Mouse (Mus musculus): ENCODE data around the gene Miga2. TPM values are rescaled to one million over a fixed set of nuclear protein-coding genes. Genes with fewer than 3 reads are reported as not detected.

Gene Miga2
- total and polyA plus RNA-seq, 2 experiments from 2014 or later, result 35.3 to 79.9 TPM

GRCm38 (mm10) chr2:30402351-30402826 lies 38.4 kb downstream of the Miga2 start:
- ATAC-seq (no peak), DNase-seq (ENCODE audit: low spot score) (peak; percentile 20)
- WGBS, result 66% methylated on average over 9 of the region's 9 CpGs
- Histone ChIP-seq H3K4me1 (ENCODE audit: insufficient read depth, low read length) (no peaks in the 10 kb centered on the region; the same call in 1 of the 2 replicates), H3K36me3 (ENCODE audit: insufficient read depth, low read length) (peaks cover 41% of the 10 kb centered on the region; the same call in 1 of the 2 replicates), H3K27ac (no peak overlapping the region), H3K9me3 (ENCODE audit: low read length) (no peaks in the 10 kb centered on the region), H3K27me3 (ENCODE audit: insufficient read depth, low read length) (no peaks in the 10 kb centered on the region), H3K9ac (replicated peaks; ENCODE audit: low read length) (no peak overlapping the region), H3K4me3 (ENCODE audit: low read length) (no peak overlapping the region), H3K4me2 (ENCODE audit: low read depth, low read length) (no peak overlapping the region)
- TF ChIP-seq CTCF (IDR thresholded peaks at IDR 0.05; ENCODE audit: low read depth), result no peak

GRCm38 (mm10) chr2:30402843-30403242 lies 38.8 kb downstream of the Miga2 start:
- no peak overlapping the region for H3K27ac ChIP-seq
- no peak overlapping the region for H3K4me2 ChIP-seq (ENCODE audit: low read depth, low read length)
- no peaks in the 10 kb centered on the region for H3K9me3 ChIP-seq (ENCODE audit: low read length)
- no peak overlapping the region for H3K4me3 ChIP-seq (ENCODE audit: low read length)
- H3K9ac ChIP-seq (replicated peaks; ENCODE audit: low read length), result no peak overlapping the region
- H3K36me3 ChIP-seq (ENCODE audit: insufficient read depth, low read length), result peaks cover 41% of the 10 kb centered on the region
- DNase-seq (ENCODE audit: low spot score) (no peak), ATAC-seq (no peak)
- TF ChIP-seq CTCF (IDR thresholded peaks at IDR 0.05; ENCODE audit: low read depth), result no peak
- H3K4me1 ChIP-seq (ENCODE audit: insufficient read depth, low read length), result no peaks in the 10 kb centered on the region; the same call in 1 of the 2 replicates
- 60% methylated on average over 2 of the region's 2 CpGs for WGBS
- H3K27me3 ChIP-seq (ENCODE audit: insufficient read depth, low read length), result no peaks in the 10 kb centered on the region

- 80% methylated on average over 1 of the region's 1 CpGs for WGBS
- Histone ChIP-seq H3K4me3 (ENCODE audit: low read length) (no peak overlapping the region), H3K27me3 (ENCODE audit: insufficient read depth, low read length) (no peaks in the 10 kb centered on the region), H3K4me2 (ENCODE audit: low read depth, low read length) (no peak overlapping the region), H3K27ac (no peak overlapping the region), H3K4me1 (ENCODE audit: insufficient read depth, low read length) (no peaks in the 10 kb centered on the region; the same call in 1 of the 2 replicates), H3K9ac (replicated peaks; ENCODE audit: low read length) (no peak overlapping the region), H3K9me3 (ENCODE audit: low read length) (no peaks in the 10 kb centered on the region), H3K36me3 (ENCODE audit: insufficient read depth, low read length) (peaks cover 46% of the 10 kb centered on the region)
- TF ChIP-seq CTCF (IDR thresholded peaks at IDR 0.05; ENCODE audit: low read depth), result no peak
- DNase-seq (ENCODE audit: low spot score) (no peak), ATAC-seq (no peak)
These were observed 39.8 kb downstream of the Miga2 start for GRCm38 (mm10) chr2:30403870-30404269.

- TF ChIP-seq CTCF (IDR thresholded peaks at IDR 0.05; ENCODE audit: low read depth), result no peak
- Histone ChIP-seq H3K36me3 (ENCODE audit: insufficient read depth, low read length) (peaks cover 54% of the 10 kb centered on the region), H3K27ac (no peak overlapping the region), H3K4me2 (ENCODE audit: low read depth, low read length) (no peak overlapping the region), H3K4me1 (ENCODE audit: insufficient read depth, low read length) (no peaks in the 10 kb centered on the region; the same call in 1 of the 2 replicates), H3K9me3 (ENCODE audit: low read length) (no peaks in the 10 kb centered on the region), H3K4me3 (ENCODE audit: low read length) (no peak overlapping the region), H3K9ac (replicated peaks; ENCODE audit: low read length) (no peak overlapping the region), H3K27me3 (ENCODE audit: insufficient read depth, low read length) (no peaks in the 10 kb centered on the region)
- 82% methylated on average over 2 of the region's 2 CpGs for WGBS
- no peak for DNase-seq (ENCODE audit: low spot score)
- no peak for ATAC-seq
These were observed 43.2 kb downstream of the Miga2 start for GRCm38 (mm10) chr2:30407221-30407620.

- Histone ChIP-seq H3K36me3 (ENCODE audit: insufficient read depth, low read length) (peaks cover 49% of the 10 kb centered on the region), H3K27ac (no peak overlapping the region), H3K27me3 (ENCODE audit: insufficient read depth, low read length) (no peaks in the 10 kb centered on the region), H3K9ac (replicated peaks; ENCODE audit: low read length) (no peak overlapping the region), H3K9me3 (ENCODE audit: low read length) (no peaks in the 10 kb centered on the region), H3K4me1 (ENCODE audit: insufficient read depth, low read length) (no peaks in the 10 kb centered on the region; the same call in 1 of the 2 replicates), H3K4me2 (ENCODE audit: low read depth, low read length) (no peak overlapping the region), H3K4me3 (ENCODE audit: low read length) (no peak overlapping the region)
- ATAC-seq, result no peak
- TF ChIP-seq CTCF (IDR thresholded peaks at IDR 0.05; ENCODE audit: low read depth), result no peak
- DNase-seq (ENCODE audit: low spot score), result no peak
- 90% methylated on average over 10 of the region's 10 CpGs for WGBS
These were observed 43.7 kb downstream of the Miga2 start for GRCm38 (mm10) chr2:30407778-30408177.

DNA sequence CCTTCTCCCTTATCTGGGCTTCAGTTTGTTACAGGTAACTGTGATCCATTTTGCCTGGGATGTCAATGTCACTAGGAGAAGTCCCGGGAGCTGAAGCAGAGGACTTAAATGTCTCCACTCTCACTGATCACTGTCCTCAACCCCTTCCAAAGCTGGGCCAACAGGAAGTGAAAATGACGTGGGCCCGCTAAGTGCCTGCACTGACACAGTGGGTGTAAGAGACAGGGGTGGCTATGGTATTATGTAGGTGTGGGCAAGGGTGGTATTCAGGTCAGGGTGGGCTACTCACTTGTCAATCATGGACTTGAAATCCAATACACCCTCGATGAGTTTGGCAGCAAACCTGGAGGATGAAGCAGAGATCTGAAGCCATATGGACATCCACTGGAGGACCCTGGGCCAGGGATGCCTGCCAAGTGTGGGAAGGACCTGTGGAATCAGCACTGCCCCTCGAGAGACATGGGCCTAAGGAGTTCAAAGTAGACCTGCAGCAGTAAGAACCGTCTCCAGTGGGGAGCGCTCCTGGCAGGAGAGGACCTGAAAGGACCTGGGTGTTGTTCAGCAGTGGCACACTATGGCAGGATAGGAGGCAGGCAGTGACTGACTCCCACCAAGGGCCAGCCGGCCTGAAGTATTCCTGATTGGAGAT lies 44.5 kb downstream of the Miga2 start:
- H3K4me1 ChIP-seq (ENCODE audit: insufficient read depth, low read length), result no peaks in the 10 kb centered on the region; the same call in 1 of the 2 replicates
- DNase-seq (ENCODE audit: low spot score), result no peak
- no peak for ATAC-seq
- H3K36me3 ChIP-seq (ENCODE audit: insufficient read depth, low read length), result peaks cover 46% of the 10 kb centered on the region
- no peak for TF ChIP-seq CTCF (IDR thresholded peaks at IDR 0.05; ENCODE audit: low read depth)
- no peaks in the 10 kb centered on the region for H3K27me3 ChIP-seq (ENCODE audit: insufficient read depth, low read length)
- H3K9ac ChIP-seq (replicated peaks; ENCODE audit: low read length), result no peak overlapping the region
- no peak overlapping the region for H3K4me3 ChIP-seq (ENCODE audit: low read length)
- 85% methylated on average over 8 of the region's 8 CpGs for WGBS
- H3K4me2 ChIP-seq (ENCODE audit: low read depth, low read length), result no peak overlapping the region
- H3K27ac ChIP-seq, result no peak overlapping the region
- no peaks in the 10 kb centered on the region for H3K9me3 ChIP-seq (ENCODE audit: low read length)

Data from hindbrain, postnatal 0 days (tissue).